In the genomic region with DNA sequence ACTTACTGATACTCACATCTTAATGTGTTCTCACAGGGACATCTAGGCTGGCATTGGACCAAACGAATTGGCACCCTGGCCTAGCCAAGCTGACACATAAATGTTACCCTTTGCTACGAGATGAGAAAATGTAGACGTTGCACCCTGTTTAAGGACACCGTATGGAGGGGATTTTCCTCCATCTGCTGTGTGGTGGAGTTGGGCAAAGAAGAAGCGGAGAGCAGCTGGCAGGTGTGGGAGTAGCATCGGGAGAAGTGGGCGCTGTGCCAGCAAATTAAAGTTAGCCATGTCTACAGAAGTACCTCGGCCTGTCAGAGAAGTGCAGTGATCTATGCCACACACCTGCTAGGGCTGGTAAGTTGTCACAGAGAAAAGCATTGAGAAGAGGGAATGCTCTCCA, we compare ENCODE assay signal across 15 mouse cellular contexts. TPM values are rescaled to one million over a fixed set of nuclear protein-coding genes. Genes with fewer than 3 reads are reported as not detected.
A peak's percentile ranks its signal among the peaks of the same experiment; 100 is the strongest.
DNase-seq lines count a peak whose midpoint lies in the region; ATAC-seq lines count a peak whose summit lies in the region.
"Had no signal": no experiment of that assay in that cellular context is flagged by ENCODE, and none has a peak within 500 bp of the region (broad histone marks: within the 10 kb centered on the region; RNA-seq: fewer than 3 reads in every experiment).

No protein-coding gene starts in this region.

- DNase-seq in kidney, postnatal 10 days, result peak; percentile 61
- DNase-seq in kidney, adult 8-10 months, result no peak
- DNase-seq in layer of hippocampus, adult 11-12 months (ENCODE audit: low spot score), result peak; percentile 82
- peak; percentile 55 for DNase-seq in left cerebral cortex, adult 11 months (ENCODE audit: low spot score)
- DNase-seq in right cerebral cortex, postnatal 14 days, result peak; percentile 88
- DNase-seq in adrenal gland, postnatal 25 days, result no peak
- DNase-seq in yolk sac, embryonic 10.5 days (ENCODE audit: low spot score), result no peak
- DNase-seq: adrenal gland, postnatal 36 days; cerebellum, adult 9-11 months; gastrocnemius, postnatal 25 days; heart, postnatal 10 days had no signal

- no peaks in the 10 kb centered on the region for H3K27me3 ChIP-seq in heart, embryonic 12.5 days (replicated peaks)
- H3K27me3 ChIP-seq: liver, embryonic 12.5 days had no signal

- no peak overlapping the region for H3K4me3 ChIP-seq in heart, embryonic 12.5 days
- H3K4me3 ChIP-seq: liver, embryonic 12.5 days had no signal

- WGBS in heart, embryonic 12.5 days, result 86% methylated on average over 8 of the region's 8 CpGs

- H3K9me3 ChIP-seq in heart, embryonic 12.5 days (replicated peaks), result no peaks in the 10 kb centered on the region
- H3K9me3 ChIP-seq: liver, embryonic 12.5 days had no signal

- no peak overlapping the region for H3K4me2 ChIP-seq in heart, embryonic 12.5 days

- no peak overlapping the region for H3K27ac ChIP-seq in heart, embryonic 12.5 days (ENCODE audit: poor library complexity, severe bottlenecking)
- H3K27ac ChIP-seq: liver, embryonic 12.5 days; macrophage had no signal

- H3K9ac ChIP-seq in heart, embryonic 12.5 days, result no peak overlapping the region
- H3K9ac ChIP-seq: liver, embryonic 12.5 days had no signal

- H3K4me1 ChIP-seq in heart, embryonic 12.5 days (replicated peaks), result peaks cover 17% of the 10 kb centered on the region

- H3K36me3 ChIP-seq in heart, embryonic 12.5 days, result no peaks in the 10 kb centered on the region

- ATAC-seq in heart, embryonic 12.5 days (ENCODE audit: insufficient number of reproducible peaks, low FRiP score), result no peak
- ATAC-seq: inflammation-experienced regulatory T-cells, adult 6 months; liver, embryonic 12.5 days had no signal

RNA-seq across cellular contexts. Expression of a gene that starts 25.7 kb away (rescaled TPM):
- polyA plus RNA-seq in heart, embryonic 12.5 days (2016; fragmentation: Nextera tagmentation; extraction: Ambion mirVana), result 21.0 and 22.4 TPM in 2 replicates
- 181 and 215 TPM in 2 replicates for total RNA-seq in adrenal gland, postnatal 25 days (2021)

Comparison
In these comparisons a context has a peak if more than half of its experiments do, and no peak if none do; other contexts are left out.
1. DNase-seq: peak in kidney, postnatal 10 days (single experiment), layer of hippocampus, adult 11-12 months (single experiment), left cerebral cortex, adult 11 months (single experiment) and right cerebral cortex, postnatal 14 days (single experiment); none in kidney, adult 8-10 months (0 of 2), adrenal gland, postnatal 25 days (single experiment) and yolk sac, embryonic 10.5 days (single experiment).